Mouse (Mus musculus): ENCODE measurements around the gene Gm21818. TPM values are rescaled to one million over a fixed set of nuclear protein-coding genes. Genes with fewer than 3 reads are reported as not detected.
"Not testable (repeated sequence)": the region's sequence is repeated elsewhere in the genome, so short reads cannot be mapped to it uniquely, and the experiment has no call there.

Gene Gm21818
- not detected for total RNA-seq (2021)

GRCm38 (mm10) chr13:120172133-120172532, at the start of gene Gm21818:
TSS of gene Gm21818 (plus strand) at chr13:120172433.
- not testable (repeated sequence) for DNase-seq

DNA sequence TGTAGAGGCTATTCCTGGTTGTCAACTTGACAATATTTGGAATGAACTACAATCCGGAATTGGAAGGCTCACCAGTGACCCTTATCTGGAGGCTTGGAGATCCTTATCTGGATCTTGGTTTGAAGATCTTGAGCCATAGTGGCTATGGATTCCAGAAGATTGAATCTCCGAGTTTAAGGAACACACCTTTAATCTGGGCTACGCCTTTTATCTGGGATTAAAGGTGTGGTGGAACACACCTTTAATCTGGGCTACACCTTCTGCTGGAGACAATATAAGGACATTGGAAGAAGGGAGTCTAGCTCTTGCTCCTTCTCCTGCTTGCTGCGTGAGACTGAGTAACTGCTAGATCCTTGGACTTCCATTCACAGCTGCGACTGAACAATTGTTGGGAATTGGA, 32.3 kb upstream of the Gm21818 start, which contains the start of gene Gm20767:
Gene Gm20767, plus strand, starts transcription at position 301 of the 400 bp plus-strand sequence.
- DNase-seq: not testable (repeated sequence)

DNA sequence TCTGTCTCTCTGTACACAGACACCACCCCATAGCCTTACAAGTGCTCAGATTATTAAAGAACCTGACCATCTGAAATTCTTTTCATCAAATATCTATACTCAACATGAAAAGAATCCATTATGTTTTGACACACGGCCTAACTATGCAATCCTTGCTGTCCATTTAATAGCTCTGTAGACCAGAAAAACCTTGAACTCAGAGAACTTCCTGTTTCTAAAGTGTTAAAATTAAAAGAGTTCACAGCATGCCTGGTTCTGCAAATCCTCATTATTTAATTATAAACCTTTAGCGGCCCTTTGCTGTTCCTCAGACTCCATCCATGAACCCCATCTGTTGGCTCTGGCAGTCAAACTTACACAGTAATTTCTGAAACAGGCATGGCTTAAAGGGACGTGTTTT, 29.9 kb upstream of the Gm21818 start:
- DNase-seq: not testable (repeated sequence)

DNA sequence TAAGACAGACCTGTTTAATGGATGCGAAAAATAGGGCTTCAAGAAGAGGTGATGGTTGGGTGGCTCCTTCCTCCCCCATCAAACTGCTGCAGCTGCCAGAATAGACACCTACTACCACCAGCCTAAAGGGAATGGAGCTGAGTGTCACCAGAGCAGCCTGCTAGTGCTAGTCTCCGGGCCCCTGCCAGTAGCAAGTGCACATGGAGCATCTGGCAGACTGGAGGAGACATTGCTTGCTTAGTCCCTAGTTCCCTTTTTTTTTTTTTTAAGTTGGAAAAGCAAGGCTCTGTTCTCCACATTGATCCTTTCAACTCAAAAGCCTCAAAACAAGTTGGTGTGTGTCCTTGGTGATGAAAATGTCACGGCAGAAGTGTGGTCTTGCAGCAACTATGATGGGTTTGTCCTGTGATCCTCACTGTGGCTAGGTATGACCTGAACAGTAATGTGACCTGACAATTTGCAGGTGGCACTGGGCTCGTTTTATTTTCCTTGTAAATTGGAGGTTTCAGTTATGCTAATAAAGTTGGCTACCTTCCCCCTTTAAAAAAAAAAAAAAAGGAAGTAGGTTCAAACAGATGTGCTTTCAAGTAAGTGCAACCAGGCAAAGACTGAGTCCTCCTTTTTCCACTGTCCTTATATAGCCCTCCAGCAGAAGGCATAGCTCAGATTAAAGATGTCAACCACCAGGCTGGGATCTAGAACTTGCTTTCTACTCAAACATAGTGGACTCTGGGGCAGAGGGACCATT, 22.4 kb upstream of the Gm21818 start:
- not testable (repeated sequence) for DNase-seq

- DNase-seq: not testable (repeated sequence)
Measured at GRCm38 (mm10) chr13:120150589-120150988, 21.6 kb upstream of the Gm21818 start.

- DNase-seq: not testable (repeated sequence)
Measured at GRCm38 (mm10) chr13:120168301-120168700, 3.9 kb upstream of the Gm21818 start.

DNA sequence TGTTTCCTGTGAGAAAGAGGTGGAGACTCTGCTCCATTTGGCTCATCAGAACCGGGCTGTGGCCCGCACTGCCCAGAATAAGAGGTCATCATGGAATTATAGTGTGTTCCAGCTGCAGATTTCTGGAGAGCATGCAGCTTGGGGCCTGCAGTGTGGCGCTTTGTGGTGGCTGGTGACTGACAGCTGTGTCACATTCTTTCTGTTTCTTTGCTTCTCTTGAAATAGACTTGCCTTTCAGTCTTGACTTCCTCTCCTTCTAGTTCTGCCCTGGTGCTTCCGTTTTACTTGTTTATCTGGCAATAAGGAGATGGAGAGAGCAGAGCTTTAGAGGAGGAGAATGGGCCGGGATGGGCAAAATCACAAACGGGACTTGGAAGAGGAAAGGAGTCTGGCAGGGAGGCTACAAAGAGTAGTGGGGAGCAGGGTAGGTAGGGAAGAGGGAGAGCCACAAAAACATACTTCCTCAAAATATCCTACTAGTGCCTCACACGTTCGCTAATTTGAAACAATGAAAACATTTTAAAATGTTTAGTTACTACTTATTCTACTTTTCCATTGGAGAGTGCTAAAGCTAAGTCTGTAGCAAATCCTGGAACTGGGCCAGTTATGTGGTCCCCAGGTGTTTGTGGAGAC, 24.1 kb downstream of the Gm21818 start:
- DNase-seq: not testable (repeated sequence)

DNA sequence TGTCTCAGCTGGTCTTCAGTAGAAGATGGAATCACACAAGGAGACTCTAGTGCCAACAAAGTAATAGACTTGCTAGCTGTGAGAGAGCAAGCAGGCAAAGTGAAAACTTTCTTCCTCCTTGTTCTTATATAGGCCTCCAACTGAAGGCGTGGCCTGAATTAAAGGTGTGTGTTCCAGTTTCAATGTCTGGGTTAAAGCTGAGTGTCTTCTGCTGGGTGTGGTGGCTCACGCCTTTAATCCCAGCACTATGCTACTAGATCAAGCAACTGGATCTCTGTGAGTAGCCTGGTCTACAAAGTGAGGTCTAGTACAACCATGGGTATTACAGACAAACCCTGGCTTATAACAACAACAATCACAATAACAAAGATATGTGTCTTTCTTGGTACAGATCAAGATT, 43.6 kb downstream of the Gm21818 start, which contains the start of gene Gm21762:
Gene Gm21762, minus strand, starts transcription at position 101 of the 400 bp plus-strand sequence.
- not testable (repeated sequence) for DNase-seq

GRCm38 (mm10) chr13:120220922-120221321, 48.7 kb downstream of the Gm21818 start:
- DNase-seq: not testable (repeated sequence)

- DNase-seq: not testable (repeated sequence)
Measured at GRCm38 (mm10) chr13:120223012-120223659, 50.9 kb downstream of the Gm21818 start.

Other genes starting within 250 kb of the Gm21818 start
- gene Gm21761, start 243.2 kb upstream of the Gm21818 start, total RNA-seq (2021): not detected
- not detected for gene B020031M17Rik, start 221.6 kb upstream of the Gm21818 start, total RNA-seq (2021)
- not detected for gene Gm36079, start 145.4 kb upstream of the Gm21818 start, total RNA-seq (2021)
- gene Gm21188, start 120.2 kb upstream of the Gm21818 start, total RNA-seq (2021): not detected
- gene Gm20767, start 32.2 kb upstream of the Gm21818 start, total RNA-seq (2021): not detected
- not detected for gene Gm21762, start 43.5 kb downstream of the Gm21818 start, total RNA-seq (2021)
- gene Gm21731, start 66.7 kb downstream of the Gm21818 start, total RNA-seq (2021): not detected
- not detected for gene AF067061, start 90.7 kb downstream of the Gm21818 start, total RNA-seq (2021)
- not detected for gene BC147527, start 128.0 kb downstream of the Gm21818 start, total RNA-seq (2021)
- not detected for gene Tcstv3, start 144.4 kb downstream of the Gm21818 start, total RNA-seq (2021)